Mouse (Mus musculus) retina, adult 2 months (tissue): Measurements from ENCODE around the gene Car15.

Experiments
- DNase-seq: peaks from one replicate; pipeline ENCODE4 v3.0.0-alpha.2; 2012; ENCODE audit warnings: low read depth, low spot score

Gene Car15

DNA sequence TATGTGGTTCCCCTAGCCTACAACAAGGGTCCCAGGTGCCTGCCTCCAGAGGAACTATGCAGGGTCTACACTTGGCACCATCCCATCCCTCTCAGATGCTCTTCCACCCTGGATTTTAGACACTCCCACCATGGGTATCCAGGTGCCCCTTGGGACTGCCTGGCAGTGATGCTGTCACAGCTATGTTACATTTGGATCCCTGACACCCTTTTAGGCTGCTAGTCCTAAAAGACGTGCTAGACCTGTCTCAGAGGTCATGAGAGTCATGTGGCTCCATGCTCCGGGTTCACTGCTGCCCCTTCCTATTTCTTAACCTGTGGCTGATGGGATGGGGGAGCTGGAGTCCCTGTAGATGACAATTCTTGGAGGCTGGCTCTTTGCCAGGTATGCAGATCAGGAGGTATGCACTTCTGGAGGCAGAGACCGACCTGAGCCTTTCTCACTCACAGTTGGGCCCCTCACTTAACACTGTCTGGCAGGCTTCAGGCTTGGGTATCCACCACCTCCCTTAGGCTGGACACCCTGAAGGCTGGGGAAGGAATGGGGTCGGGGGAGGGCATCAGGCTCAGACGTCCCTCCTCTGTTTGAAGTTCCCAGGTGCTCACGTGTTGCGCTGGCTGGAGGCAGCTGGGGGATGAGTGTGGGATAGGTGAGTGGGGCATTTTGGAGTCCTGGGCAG, 36.2 kb downstream of the Car15 start:
- DNase-seq: no peak

DNA sequence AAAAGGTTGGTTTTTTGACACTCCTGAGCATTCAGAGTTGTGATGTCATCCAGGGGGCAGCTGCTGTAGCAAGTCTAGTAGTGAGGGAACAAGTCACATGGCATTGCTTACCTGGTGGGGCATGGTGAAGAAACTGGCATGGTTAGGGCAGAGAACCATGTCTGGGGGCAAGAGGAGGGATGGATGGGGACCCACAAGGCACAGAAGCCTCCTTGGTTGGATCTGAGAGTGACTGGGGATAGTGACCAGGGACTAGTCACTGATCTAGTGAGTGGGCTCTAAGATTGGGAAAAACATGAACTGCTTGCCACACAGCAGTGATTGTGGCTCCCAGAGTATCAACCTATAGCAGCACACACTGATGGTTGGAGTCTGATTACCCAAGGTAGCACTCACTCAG, 38.6 kb downstream of the Car15 start:
- no peak for DNase-seq

DNA sequence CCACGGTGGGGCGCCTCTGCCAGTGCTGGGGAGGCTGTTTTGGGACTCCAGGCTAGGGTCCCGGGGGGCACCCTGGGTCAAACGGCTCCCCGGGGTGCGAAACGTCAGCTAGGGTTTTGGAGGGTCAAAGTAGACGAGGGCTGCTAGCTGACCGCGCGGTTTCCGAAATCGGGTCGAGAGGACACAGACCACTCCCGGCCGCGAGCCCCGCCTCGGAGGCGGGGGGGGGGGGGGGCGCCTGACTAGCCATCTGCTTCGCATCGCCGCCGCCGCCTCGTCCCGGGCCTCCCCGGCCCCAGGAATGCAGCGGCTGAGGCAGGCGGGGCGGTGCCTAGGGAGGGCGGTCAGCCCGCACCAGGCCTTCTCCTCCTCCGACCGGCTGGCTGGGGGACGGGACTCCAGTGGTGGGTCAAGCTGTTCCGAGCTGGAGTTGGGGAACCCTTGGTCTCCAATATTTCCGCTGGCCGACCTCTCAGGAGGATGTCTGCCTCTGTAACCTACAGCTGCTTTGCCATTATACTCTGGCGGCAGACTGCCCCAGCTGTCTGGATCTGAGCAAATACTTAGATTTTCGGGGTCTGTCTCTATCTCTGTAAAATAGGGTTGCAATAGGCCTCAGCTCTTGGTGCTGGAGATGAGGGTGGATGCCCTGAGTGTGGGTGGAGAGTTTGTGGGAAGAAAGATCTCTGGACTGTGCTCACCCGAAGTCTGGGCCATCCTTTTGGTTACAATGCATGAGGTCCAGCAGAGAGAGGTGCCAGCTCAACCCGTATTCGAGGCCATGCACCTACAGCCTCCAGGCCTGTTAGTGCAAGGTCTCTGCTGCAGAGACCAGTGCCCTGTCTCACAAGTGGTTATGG, 39.6 kb downstream of the Car15 start:
- DNase-seq: no peak

DNA sequence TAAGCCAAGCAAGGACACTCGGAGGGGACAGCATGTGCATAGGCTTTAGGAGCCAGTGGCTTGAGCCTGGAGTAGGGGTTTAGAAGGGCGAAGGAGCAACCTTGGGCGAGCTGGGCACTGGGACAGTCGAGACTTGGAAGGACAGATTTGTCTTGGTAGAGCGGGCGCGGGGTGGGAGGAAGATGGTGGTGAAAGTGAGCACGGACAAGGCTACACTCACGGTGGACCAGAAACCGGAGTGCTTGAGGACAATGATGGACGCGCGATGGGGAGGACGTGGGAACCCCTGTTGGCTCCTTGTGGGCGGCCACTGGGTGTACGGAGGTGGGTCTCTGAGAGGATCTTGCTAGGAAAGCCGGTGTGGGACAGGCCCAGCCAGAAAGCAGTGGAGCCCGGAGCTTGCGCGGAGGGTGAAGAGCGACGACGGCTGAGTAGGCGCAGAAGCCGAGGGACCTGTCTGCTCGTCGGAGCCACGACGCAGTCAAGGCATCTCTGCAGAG, 40.3 kb downstream of the Car15 start:
- no peak for DNase-seq

DNA sequence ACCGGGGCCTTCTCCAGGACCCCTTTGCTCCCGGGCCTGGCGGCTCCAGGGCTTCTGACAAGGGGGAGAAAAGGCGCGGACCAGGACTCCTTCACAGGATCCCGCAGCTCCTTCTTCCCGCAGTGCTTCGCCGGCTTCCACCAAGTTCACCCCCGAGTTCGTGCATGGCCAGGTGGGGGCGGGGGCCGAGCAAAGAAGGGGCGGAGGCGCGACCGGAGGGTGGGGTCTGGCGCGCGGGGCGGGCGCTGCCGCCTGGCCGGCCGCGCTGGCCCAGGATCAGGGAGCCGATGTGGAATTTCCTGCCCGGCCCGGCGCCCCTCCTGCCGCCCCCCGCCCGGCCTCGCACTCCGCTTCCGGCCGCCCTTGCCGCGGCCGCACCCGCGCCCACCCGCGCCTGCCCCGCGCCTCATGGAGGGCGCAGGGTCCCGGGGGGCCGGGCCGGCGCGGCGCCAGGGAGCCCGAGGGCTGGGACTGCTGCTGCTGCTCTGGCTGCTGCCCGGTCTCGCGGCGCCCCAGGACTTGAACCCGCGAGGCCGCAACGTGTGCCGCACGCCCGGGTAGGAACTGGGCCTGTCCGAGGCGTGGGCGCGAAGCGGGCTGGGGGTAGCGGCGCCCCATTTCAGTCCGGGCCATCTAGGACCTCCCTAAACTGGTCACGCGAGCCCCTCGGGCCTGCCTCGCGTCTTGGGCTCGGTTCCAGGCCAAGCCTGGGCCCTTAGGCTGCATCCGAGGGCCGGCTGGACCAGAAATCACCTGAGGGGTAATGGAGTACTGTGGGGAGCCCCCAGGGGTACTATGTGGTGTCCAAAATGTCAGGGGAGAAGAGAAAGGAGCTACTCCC, 41.0 kb downstream of the Car15 start, which contains the start of gene Scarf2:
Gene Scarf2 (plus strand): TSS at position 312 of the 841 bp plus-strand sequence.
- DNase-seq: no peak

DNA sequence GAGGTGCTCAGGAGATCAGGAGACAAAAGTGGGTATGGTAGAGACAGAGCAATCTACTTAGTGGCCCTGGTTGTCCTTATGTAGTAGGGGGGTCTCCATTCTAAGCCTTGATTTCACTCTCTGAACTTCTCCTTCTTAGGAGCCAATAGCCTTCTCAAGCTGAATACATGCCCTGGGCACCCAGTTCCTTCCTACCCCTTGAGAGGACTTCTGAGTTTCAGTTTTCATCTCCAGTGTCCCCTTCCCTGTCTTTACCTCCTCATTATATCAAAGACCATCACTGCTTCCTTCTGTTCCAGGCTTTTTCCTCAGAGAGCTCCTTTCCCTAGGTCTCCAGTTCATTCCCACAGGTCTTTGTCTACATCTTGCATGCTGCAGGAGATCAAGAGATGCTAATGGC, 41.6 kb downstream of the Car15 start:
- no peak for DNase-seq

DNA sequence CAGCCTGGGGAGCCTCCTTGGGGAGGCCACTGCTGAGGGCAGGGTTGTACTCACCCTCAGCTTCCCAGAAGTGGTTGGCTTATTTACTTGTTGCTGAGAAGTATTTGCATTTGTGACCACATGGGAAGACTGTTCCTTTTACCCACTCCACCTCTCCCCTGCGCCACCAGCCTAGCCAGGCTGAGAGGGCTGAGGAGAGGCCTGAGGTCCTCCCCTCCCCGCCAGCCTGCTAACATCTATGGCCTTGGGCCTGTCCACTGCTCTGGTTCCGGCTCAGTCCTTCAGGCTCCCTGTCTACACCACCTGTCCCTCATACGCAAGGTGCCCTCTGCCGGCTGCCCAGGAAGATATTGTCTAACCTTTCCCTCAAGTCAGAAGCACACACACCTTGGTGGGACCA, 42.5 kb downstream of the Car15 start:
- DNase-seq: no peak

DNA sequence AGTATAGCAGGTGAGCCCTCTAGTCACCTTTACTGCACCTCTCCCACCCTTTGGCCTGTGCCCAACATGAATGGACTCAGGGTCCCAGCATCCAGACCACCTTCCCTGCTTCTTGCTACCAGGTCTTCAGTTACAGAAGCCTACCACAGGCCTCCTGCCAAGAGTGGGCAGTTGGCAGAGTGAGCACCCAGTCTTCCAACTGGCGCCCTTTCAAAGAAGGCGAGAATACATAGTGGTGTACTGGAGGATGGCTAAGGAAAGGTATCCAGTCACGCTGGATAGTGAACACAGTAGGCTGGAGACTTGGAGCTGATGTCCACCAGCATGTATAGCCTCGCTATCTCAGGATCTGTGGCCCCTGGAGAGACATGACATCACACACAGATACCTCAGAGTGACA, 44.1 kb downstream of the Car15 start:
- no peak for DNase-seq

DNA sequence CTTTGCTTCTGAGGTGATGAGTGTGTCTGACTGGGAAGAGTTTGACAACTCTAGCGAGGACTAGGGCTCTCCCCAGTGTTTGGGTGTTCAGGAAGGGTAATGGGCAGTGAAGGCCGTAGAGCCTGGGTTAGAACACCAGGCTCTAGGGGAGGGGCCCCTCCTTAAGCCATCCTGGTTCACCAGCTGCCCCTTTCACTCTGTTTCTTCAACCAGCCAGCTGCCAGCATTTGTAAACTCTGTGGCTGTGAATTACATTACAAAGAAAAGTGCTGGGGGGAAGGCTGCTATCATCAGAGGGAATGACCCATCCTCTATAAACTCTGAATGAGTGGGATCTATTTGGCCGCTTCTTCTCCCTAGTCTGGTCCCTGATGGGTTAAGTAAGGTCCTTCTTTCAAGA, 45.4 kb downstream of the Car15 start:
- no peak for DNase-seq

DNA sequence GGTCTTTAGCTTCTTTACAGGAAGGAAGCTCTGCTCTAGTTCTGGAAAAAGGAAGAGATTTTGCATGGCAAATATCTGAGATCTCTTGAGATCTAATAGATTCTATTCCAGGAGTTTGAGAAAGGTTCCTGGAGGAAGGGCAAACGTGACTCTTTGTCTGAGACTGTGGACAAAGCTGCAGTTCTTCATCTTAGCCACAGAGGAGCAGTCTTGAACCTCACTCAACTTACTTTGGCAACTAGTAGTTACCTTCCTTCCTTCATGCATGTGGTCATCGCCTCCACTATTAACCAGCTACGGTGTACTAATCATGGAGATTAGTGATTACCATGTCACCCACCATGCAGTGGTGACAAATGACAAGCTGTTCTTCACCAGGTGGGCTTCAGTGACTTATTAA, 52.8 kb downstream of the Car15 start:
- DNase-seq: no peak
